Mouse (Mus musculus): Measurements from ENCODE around the gene Clrn2.

Clrn2 gene

DNA sequence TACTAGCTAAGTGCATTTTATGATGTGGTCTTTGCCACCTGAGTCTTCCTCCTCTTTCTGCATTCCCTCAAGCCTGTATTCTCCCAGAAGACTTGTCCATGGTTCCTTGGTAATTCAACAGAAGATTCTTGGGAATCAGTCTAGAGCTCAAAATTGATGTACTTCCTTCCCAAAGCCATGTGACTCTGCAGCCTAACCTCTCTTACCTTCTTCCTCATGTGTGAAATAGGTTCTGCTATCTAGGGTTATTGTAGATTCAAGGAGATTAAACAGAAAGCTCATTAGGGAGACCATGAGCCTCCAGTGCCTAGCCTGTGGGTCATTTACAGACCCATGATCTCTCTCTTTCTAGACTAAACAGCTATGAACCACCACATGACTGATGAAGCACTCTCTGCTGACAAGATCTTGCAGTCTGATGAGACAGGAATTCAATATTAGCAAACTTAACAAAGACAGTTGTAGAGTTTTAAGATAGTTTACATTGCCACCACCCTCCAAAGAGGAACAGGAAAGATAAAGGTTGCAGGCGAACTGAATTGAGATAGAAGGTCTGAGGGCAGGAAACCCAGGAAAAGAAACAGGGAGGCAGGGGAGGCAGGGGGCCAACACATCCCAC lies 27.0 kb upstream of the Clrn2 start:
- Histone ChIP-seq H3K4me1 (replicated peaks; ENCODE audit: low read depth, low read length) (peaks cover 30% of the 10 kb centered on the region), H3K27me3 (ENCODE audit: insufficient read depth, low read length) (no peaks in the 10 kb centered on the region), H3K36me3 (ENCODE audit: insufficient read depth, low read length) (peaks cover 20% of the 10 kb centered on the region; the same call in 1 of the 2 replicates), H3K9me3 (ENCODE audit: low read length) (peaks cover 5% of the 10 kb centered on the region; the same call in 1 of the 2 replicates), H3K4me3 (replicated peaks; ENCODE audit: low read length) (no peak overlapping the region)
- TF ChIP-seq CTCF (conservative IDR thresholded peaks at IDR 0.05; ENCODE audit: low read length) (no peak), NANOG (IDR thresholded peaks at IDR 0.05; ENCODE audit: borderline replicate concordance, low read length) (no peak), POU5F1 (IDR thresholded peaks at IDR 0.05; ENCODE audit: borderline replicate concordance, low read length) (no peak)

- Histone ChIP-seq H3K27me3 (ENCODE audit: insufficient read depth, low read length) (no peaks in the 10 kb centered on the region), H3K4me3 (replicated peaks; ENCODE audit: low read length) (no peak overlapping the region), H3K36me3 (ENCODE audit: insufficient read depth, low read length) (peaks cover 32% of the 10 kb centered on the region), H3K4me1 (replicated peaks; ENCODE audit: low read depth, low read length) (peaks cover 30% of the 10 kb centered on the region), H3K9me3 (ENCODE audit: low read length) (peaks cover 5% of the 10 kb centered on the region; the same call in 1 of the 2 replicates)
- TF ChIP-seq CTCF (conservative IDR thresholded peaks at IDR 0.05; ENCODE audit: low read length), result no peak
- TF ChIP-seq POU5F1 (IDR thresholded peaks at IDR 0.05; ENCODE audit: borderline replicate concordance, low read length), result no peak
- TF ChIP-seq NANOG (IDR thresholded peaks at IDR 0.05; ENCODE audit: borderline replicate concordance, low read length), result no peak
These were observed 25.7 kb upstream of the Clrn2 start for GRCm38 (mm10) chr5:45427891-45428290.

DNA sequence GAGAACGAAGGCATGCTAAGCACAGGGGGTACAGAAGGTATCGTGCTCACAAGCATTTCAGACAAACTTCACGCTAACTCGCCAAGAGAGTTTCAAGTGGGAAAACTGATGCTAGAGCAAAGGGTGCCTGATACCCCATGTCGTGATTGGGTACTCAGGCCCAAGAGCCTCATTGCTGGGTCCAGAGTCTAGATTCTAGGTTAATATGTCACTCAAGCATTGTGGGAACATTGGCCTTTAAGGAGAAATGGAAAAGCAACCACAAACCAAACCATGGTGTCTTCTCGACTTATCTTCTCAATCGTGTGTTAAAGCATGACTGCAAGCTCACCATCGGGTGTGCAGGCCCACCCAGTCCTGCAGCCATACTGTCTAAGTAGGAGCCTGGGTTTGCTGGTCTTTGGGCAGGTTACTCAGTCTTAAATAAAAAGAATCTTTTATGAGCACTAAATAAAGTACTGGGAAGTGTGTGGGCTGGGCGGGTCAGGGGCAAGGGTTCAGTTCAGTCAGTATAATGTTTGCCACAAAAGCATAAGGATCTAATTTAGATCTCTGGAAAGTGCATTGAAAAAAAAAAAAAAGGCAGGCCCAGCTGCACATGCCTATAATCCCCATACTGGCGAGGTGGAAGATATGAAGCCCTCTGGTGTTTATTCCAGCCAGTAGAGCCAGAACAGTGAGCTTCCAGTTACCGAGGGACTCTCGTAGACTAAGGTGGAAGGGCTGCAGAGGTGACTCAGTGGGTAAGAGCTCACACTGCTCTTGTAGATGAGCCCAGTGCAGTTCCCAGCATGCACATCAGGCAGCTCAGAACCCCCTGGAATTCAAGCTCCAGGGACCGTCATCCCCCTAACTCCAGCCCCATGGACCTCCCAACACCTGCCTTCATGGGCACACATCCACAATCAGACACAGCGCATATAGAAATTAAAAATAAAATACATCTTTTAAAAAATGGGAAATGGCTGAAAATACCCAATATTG lies 17.3 kb upstream of the Clrn2 start:
- no peaks in the 10 kb centered on the region for H3K9me3 ChIP-seq (ENCODE audit: low read length)
- no peaks in the 10 kb centered on the region for H3K27me3 ChIP-seq (ENCODE audit: insufficient read depth, low read length)
- H3K4me1 ChIP-seq (replicated peaks; ENCODE audit: low read depth, low read length), result 0 out of 2 replicates have a peak, but pooled peaks cover 2% of the 10 kb centered on the region
- H3K4me3 ChIP-seq (replicated peaks; ENCODE audit: low read length), result no peak overlapping the region
- H3K36me3 ChIP-seq (ENCODE audit: insufficient read depth, low read length), result peaks cover 98% of the 10 kb centered on the region
- TF ChIP-seq NANOG (IDR thresholded peaks at IDR 0.05; ENCODE audit: borderline replicate concordance, low read length) (no peak), POU5F1 (IDR thresholded peaks at IDR 0.05; ENCODE audit: borderline replicate concordance, low read length) (no peak), CTCF (conservative IDR thresholded peaks at IDR 0.05; ENCODE audit: low read length) (no peak)

DNA sequence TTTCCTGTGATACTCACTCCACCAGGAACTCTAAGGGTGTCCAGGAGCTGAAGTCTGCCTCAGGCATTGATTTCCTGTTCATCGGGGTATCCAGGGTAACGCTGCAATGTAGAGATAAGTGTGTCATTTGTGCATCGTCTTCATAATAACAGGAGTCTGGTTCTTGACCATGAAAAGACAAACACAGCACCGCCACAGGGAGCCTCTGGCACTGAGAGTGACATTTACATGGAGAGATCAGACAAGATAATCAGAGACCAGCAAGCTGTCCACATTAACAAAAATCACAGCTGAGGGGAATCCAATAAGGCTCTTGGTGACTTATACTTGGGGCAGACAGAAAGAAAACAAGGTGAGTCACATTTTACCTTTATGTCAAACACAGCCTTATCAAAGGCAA lies 15.7 kb upstream of the Clrn2 start:
- Histone ChIP-seq H3K36me3 (ENCODE audit: insufficient read depth, low read length) (peaks cover 98% of the 10 kb centered on the region), H3K9me3 (ENCODE audit: low read length) (no peaks in the 10 kb centered on the region), H3K4me1 (replicated peaks; ENCODE audit: low read depth, low read length) (peaks cover 6% of the 10 kb centered on the region; the same call in 1 of the 2 replicates), H3K27me3 (ENCODE audit: insufficient read depth, low read length) (no peaks in the 10 kb centered on the region), H3K4me3 (replicated peaks; ENCODE audit: low read length) (no peak overlapping the region)
- no peak for TF ChIP-seq CTCF (conservative IDR thresholded peaks at IDR 0.05; ENCODE audit: low read length)
- no peak for TF ChIP-seq POU5F1 (IDR thresholded peaks at IDR 0.05; ENCODE audit: borderline replicate concordance, low read length)
- TF ChIP-seq NANOG (IDR thresholded peaks at IDR 0.05; ENCODE audit: borderline replicate concordance, low read length), result no peak

GRCm38 (mm10) chr5:45438301-45438700 lies 15.2 kb upstream of the Clrn2 start:
- peaks cover 6% of the 10 kb centered on the region; the same call in 1 of the 2 replicates for H3K4me1 ChIP-seq (replicated peaks; ENCODE audit: low read depth, low read length)
- H3K27me3 ChIP-seq (ENCODE audit: insufficient read depth, low read length), result no peaks in the 10 kb centered on the region
- TF ChIP-seq NANOG (IDR thresholded peaks at IDR 0.05; ENCODE audit: borderline replicate concordance, low read length) (no peak), CTCF (conservative IDR thresholded peaks at IDR 0.05; ENCODE audit: low read length) (no peak), POU5F1 (IDR thresholded peaks at IDR 0.05; ENCODE audit: borderline replicate concordance, low read length) (no peak)
- peaks cover 97% of the 10 kb centered on the region for H3K36me3 ChIP-seq (ENCODE audit: insufficient read depth, low read length)
- H3K4me3 ChIP-seq (replicated peaks; ENCODE audit: low read length), result no peak overlapping the region
- no peaks in the 10 kb centered on the region for H3K9me3 ChIP-seq (ENCODE audit: low read length)

DNA sequence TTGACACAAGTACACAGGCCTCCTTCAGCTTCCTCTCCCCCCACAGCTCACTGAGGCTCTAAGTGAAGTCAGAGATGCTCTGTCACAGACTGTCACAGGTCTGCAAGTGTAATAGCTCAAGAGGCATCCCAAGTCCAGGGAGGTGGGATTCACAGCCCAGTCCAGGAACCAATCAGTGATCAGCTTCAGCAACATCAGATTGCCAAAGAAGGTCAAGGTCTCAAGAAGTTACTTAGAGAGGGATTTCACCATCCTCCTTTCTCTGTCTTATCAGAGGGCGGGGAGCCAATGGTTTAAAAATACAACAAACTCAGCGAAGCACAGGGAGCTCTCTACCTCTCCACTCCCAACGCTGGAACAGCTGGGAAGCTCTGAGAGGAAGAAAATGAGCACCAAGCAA lies 12.4 kb upstream of the Clrn2 start:
- Histone ChIP-seq H3K9me3 (ENCODE audit: low read length) (no peaks in the 10 kb centered on the region), H3K36me3 (ENCODE audit: insufficient read depth, low read length) (peaks cover 97% of the 10 kb centered on the region), H3K27me3 (ENCODE audit: insufficient read depth, low read length) (no peaks in the 10 kb centered on the region), H3K4me3 (replicated peaks; ENCODE audit: low read length) (no peak overlapping the region), H3K4me1 (replicated peaks; ENCODE audit: low read depth, low read length) (peaks cover 6% of the 10 kb centered on the region; the same call in 1 of the 2 replicates)
- TF ChIP-seq CTCF (conservative IDR thresholded peaks at IDR 0.05; ENCODE audit: low read length), result no peak

- no peak overlapping the region for H3K4me3 ChIP-seq (replicated peaks; ENCODE audit: low read length)
- H3K9me3 ChIP-seq (ENCODE audit: low read length), result no peaks in the 10 kb centered on the region
- peaks cover 6% of the 10 kb centered on the region; the same call in 1 of the 2 replicates for H3K4me1 ChIP-seq (replicated peaks; ENCODE audit: low read depth, low read length)
- peaks cover 97% of the 10 kb centered on the region for H3K36me3 ChIP-seq (ENCODE audit: insufficient read depth, low read length)
- TF ChIP-seq POU5F1 (IDR thresholded peaks at IDR 0.05; ENCODE audit: borderline replicate concordance, low read length) (no peak), CTCF (conservative IDR thresholded peaks at IDR 0.05; ENCODE audit: low read length) (no peak), NANOG (IDR thresholded peaks at IDR 0.05; ENCODE audit: borderline replicate concordance, low read length) (no peak)
- no peaks in the 10 kb centered on the region for H3K27me3 ChIP-seq (ENCODE audit: insufficient read depth, low read length)
These were observed 11.8 kb upstream of the Clrn2 start for GRCm38 (mm10) chr5:45441745-45442144.

- TF ChIP-seq CTCF (conservative IDR thresholded peaks at IDR 0.05; ENCODE audit: low read length) (no peak), POU5F1 (IDR thresholded peaks at IDR 0.05; ENCODE audit: borderline replicate concordance, low read length) (no peak), NANOG (IDR thresholded peaks at IDR 0.05; ENCODE audit: borderline replicate concordance, low read length) (no peak)
- H3K27me3 ChIP-seq (ENCODE audit: insufficient read depth, low read length), result no peaks in the 10 kb centered on the region
- H3K4me1 ChIP-seq (replicated peaks; ENCODE audit: low read depth, low read length), result peaks cover 26% of the 10 kb centered on the region
- H3K4me3 ChIP-seq (replicated peaks; ENCODE audit: low read length), result no peak overlapping the region
- H3K9me3 ChIP-seq (ENCODE audit: low read length), result no peaks in the 10 kb centered on the region
- H3K36me3 ChIP-seq (ENCODE audit: insufficient read depth, low read length), result peaks cover 78% of the 10 kb centered on the region
These were observed 9.3 kb upstream of the Clrn2 start for GRCm38 (mm10) chr5:45444130-45444832.

All from E14TG2a.4 (cell line).